Mouse (Mus musculus): ENCODE data around the gene Cd68.
"Not testable (repeated sequence)": the region's sequence is repeated elsewhere in the genome, so short reads cannot be mapped to it uniquely, and the experiment has no call there.

The Cd68 gene

GRCm38 (mm10) chr11:69624339-69624738, 41.6 kb downstream of the Cd68 start:
- DNase-seq (ENCODE audit: low spot score), result not testable (repeated sequence)

GRCm38 (mm10) chr11:69623006-69623405, 42.9 kb downstream of the Cd68 start:
- DNase-seq (ENCODE audit: low spot score), result no peak

GRCm38 (mm10) chr11:69622406-69622805, 43.5 kb downstream of the Cd68 start:
- no peak for DNase-seq (ENCODE audit: low spot score)

GRCm38 (mm10) chr11:69621571-69622268, 44.2 kb downstream of the Cd68 start, which contains the start of gene Sat2:
TSS of gene Sat2 (plus strand) at chr11:69622024.
- peak; percentile 59 for DNase-seq (ENCODE audit: low spot score)

- no peak for DNase-seq (ENCODE audit: low spot score)
Measured at GRCm38 (mm10) chr11:69620394-69621081, 45.4 kb downstream of the Cd68 start.

GRCm38 (mm10) chr11:69617805-69618204, 48.1 kb downstream of the Cd68 start, which contains the start of gene Shbg:
TSS of gene Shbg (minus strand) at chr11:69617905.
- peak; percentile 86 for DNase-seq (ENCODE audit: low spot score)

GRCm38 (mm10) chr11:69616781-69617180, 49.2 kb downstream of the Cd68 start:
- DNase-seq (ENCODE audit: low spot score), result no peak

GRCm38 (mm10) chr11:69614257-69614588, 51.7 kb downstream of the Cd68 start:
- not testable (repeated sequence) for DNase-seq (ENCODE audit: low spot score)
